Mouse (Mus musculus): Measurements from ENCODE around the gene Ubl5. TPM values are rescaled to one million over a fixed set of nuclear protein-coding genes. Genes with fewer than 3 reads are reported as not detected.
A peak's percentile ranks its signal among the peaks of the same experiment; 100 is the strongest.

Gene Ubl5
- polyA plus RNA-seq, 1 experiment from 2014 or later = 285 TPM

GRCm38 (mm10) chr9:20641501-20641900, 1.2 kb upstream of the Ubl5 start:
- H3K36me3 ChIP-seq = peaks cover 32% of the 10 kb centered on the region
- H3K4me1 ChIP-seq = peaks cover 24% of the 10 kb centered on the region
- no peaks in the 10 kb centered on the region for H3K9me3 ChIP-seq
- WGBS = 25% methylated on average over 6 of the region's 6 CpGs
- DNase-seq (ENCODE audit: low spot score) = no peak
- peak overlapping the region; percentile 93 for H3K27ac ChIP-seq
- peak overlapping the region; percentile 93 for H3K4me3 ChIP-seq
- H3K27me3 ChIP-seq (ENCODE audit: insufficient read depth, poor library complexity, severe bottlenecking) = no peaks in the 10 kb centered on the region

DNA sequence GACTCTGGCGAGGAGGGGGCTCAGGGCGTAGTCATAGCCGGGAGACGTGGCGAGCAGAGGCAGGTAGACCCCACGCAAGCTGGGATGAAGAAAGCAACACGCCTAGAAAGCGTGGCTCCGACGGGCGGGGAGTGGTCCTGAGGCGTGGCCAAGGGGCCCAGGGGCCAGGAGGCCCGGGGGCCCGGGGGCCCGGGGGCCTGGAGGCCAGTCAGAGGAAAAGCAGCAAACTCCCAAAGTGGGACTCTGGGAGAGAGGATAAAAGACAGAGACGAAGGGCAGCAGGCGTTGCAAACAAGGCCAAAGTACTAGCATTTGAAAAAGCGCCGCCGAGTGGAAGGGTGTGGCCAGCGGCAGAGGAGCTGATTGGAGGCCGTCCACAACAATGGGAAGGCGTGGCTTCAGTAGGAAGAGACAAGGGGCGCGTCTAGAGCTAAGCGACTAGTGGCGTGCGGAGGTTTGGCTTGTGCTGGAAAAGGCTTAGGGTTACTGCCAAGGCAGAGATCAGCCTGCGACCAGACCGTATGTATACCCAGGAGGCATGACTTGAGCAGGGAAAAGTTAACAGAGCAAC, 303 bp downstream of the Ubl5 start:
- Histone ChIP-seq H3K36me3 (peaks cover 28% of the 10 kb centered on the region), H3K9me3 (no peaks in the 10 kb centered on the region), H3K27ac (peak overlapping the region; percentile 93), H3K27me3 (ENCODE audit: insufficient read depth, poor library complexity, severe bottlenecking) (no peaks in the 10 kb centered on the region), H3K4me3 (peak overlapping the region; percentile 93), H3K4me1 (peaks cover 24% of the 10 kb centered on the region)
- peak; percentile 96 for DNase-seq (ENCODE audit: low spot score)
- 0% methylated on average over 30 of the region's 30 CpGs for WGBS

DNA sequence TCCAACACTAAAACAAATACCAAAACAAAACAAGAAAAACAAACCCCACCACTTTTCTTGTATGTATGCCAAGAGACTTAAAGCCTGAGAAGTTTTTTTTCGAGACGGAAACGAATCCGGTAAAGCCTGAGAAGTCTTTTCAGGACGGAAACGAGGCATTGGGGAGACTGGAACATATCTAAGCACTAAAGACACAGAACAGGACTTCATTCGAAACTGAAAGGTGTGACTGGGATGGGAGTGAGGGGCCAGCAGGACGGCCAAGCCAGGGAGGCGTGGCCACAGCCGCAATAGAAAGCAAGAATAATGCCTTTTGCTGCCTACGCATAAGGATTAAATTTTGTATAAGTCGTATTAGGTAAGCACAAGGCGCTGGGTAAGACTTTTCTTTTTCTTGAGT, 1.1 kb downstream of the Ubl5 start:
- Histone ChIP-seq H3K9me3 (no peaks in the 10 kb centered on the region), H3K4me3 (peak overlapping the region; percentile 93), H3K27me3 (ENCODE audit: insufficient read depth, poor library complexity, severe bottlenecking) (no peaks in the 10 kb centered on the region), H3K36me3 (peaks cover 28% of the 10 kb centered on the region), H3K4me1 (peaks cover 18% of the 10 kb centered on the region), H3K27ac (peak overlapping the region; percentile 93)
- DNase-seq (ENCODE audit: low spot score) = no peak
- WGBS = 6% methylated on average over 13 of the region's 13 CpGs

- Histone ChIP-seq H3K9me3 (no peaks in the 10 kb centered on the region), H3K36me3 (peaks cover 26% of the 10 kb centered on the region), H3K27ac (peak within 1 kb of the TSS; percentile 93), H3K4me3 (peak within 1 kb of the TSS; percentile 93), H3K27me3 (ENCODE audit: insufficient read depth, poor library complexity, severe bottlenecking) (no peaks in the 10 kb centered on the region), H3K4me1 (peaks cover 16% of the 10 kb centered on the region)
- peak; percentile 90 for DNase-seq (ENCODE audit: low spot score)
- WGBS = under 1% methylated on average over 43 of the region's 43 CpGs
Observed at GRCm38 (mm10) chr9:20644360-20645081, 1.8 kb downstream of the Ubl5 start, which contains the start of gene Fbxl12. Gene Fbxl12 (minus strand): TSS chr9:20644767.

GRCm38 (mm10) chr9:20645121-20645520, 2.4 kb downstream of the Ubl5 start:
- H3K27me3 ChIP-seq (ENCODE audit: insufficient read depth, poor library complexity, severe bottlenecking) = no peaks in the 10 kb centered on the region
- DNase-seq (ENCODE audit: low spot score) = no peak
- H3K4me1 ChIP-seq = peaks cover 16% of the 10 kb centered on the region
- peak overlapping the region; percentile 93 for H3K4me3 ChIP-seq
- H3K36me3 ChIP-seq = peaks cover 26% of the 10 kb centered on the region
- WGBS = 4% methylated on average over 17 of the region's 17 CpGs
- no peaks in the 10 kb centered on the region for H3K9me3 ChIP-seq
- H3K27ac ChIP-seq = peak overlapping the region; percentile 93

- Histone ChIP-seq H3K36me3 (peaks cover 52% of the 10 kb centered on the region), H3K27ac (peak within 1 kb of the TSS; percentile 92), H3K9me3 (no peaks in the 10 kb centered on the region), H3K27me3 (ENCODE audit: insufficient read depth, poor library complexity, severe bottlenecking) (no peaks in the 10 kb centered on the region), H3K4me3 (peak within 1 kb of the TSS; percentile 98), H3K4me1 (peaks cover 21% of the 10 kb centered on the region)
- peak; percentile 100 for DNase-seq (ENCODE audit: low spot score)
- under 1% methylated on average over 45 of the region's 45 CpGs for WGBS
Observed at GRCm38 (mm10) chr9:20651602-20652259, 9.1 kb downstream of the Ubl5 start, which contains the start of gene Pin1. Gene Pin1 (plus strand): TSS chr9:20652095.

DNA sequence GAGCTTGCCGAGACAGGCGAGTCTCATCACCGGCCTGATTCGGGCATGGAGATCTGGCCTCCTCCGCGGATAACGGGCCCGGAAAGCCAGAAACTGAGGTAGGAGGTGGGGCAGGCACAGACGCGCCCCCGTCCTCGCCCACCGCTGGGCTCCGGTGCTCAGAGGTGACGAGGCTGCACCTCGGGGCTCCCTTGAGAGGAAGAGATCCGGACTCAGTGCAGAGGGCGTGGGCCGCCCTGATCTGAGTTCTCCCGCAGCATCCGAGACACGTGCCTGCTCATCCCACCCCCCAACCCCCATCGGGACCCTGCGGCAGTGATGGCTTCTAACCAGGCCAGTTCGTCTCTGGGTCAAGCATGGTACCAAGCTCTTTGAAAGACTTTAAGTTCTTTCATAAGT, 9.6 kb downstream of the Ubl5 start:
- H3K27ac ChIP-seq = peak overlapping the region; percentile 92

DNA sequence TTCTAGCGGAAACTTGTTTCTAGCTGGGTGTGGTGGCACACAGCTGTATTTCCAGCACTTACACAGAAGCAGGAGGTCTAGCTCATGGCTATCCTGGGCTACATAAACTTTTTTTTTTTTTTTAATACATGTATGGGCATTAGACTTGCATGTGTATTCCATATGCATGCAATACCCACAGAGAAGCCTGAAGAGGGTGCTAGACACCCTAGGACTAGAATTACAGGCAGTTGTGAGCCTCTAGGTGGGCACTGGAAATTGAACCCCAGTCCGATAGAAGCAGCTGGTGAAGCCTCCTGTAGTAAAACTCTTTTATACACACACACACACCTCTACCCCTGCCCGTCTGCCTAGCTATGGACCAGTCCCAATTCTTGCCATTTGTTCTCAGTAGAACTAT, 11.2 kb downstream of the Ubl5 start:
- H3K9me3 ChIP-seq = no peaks in the 10 kb centered on the region
- peaks cover 29% of the 10 kb centered on the region for H3K4me1 ChIP-seq
- peaks cover 57% of the 10 kb centered on the region for H3K36me3 ChIP-seq
- no peak for DNase-seq (ENCODE audit: low spot score)
- no peak overlapping the region for H3K4me3 ChIP-seq
- H3K27me3 ChIP-seq (ENCODE audit: insufficient read depth, poor library complexity, severe bottlenecking) = no peaks in the 10 kb centered on the region
- H3K27ac ChIP-seq = no peak overlapping the region
- 89% methylated on average over 3 of the region's 3 CpGs for WGBS

More for the DNA sequence above, 9.6 kb downstream of the Ubl5 start:
- H3K36me3 ChIP-seq = peaks cover 54% of the 10 kb centered on the region
- no peaks in the 10 kb centered on the region for H3K27me3 ChIP-seq (ENCODE audit: insufficient read depth, poor library complexity, severe bottlenecking)
- H3K4me3 ChIP-seq = peak overlapping the region; percentile 98
- peaks cover 23% of the 10 kb centered on the region for H3K4me1 ChIP-seq
- DNase-seq (ENCODE audit: low spot score) = no peak
- no peaks in the 10 kb centered on the region for H3K9me3 ChIP-seq
- WGBS = under 1% methylated on average over 25 of the region's 25 CpGs

DNA sequence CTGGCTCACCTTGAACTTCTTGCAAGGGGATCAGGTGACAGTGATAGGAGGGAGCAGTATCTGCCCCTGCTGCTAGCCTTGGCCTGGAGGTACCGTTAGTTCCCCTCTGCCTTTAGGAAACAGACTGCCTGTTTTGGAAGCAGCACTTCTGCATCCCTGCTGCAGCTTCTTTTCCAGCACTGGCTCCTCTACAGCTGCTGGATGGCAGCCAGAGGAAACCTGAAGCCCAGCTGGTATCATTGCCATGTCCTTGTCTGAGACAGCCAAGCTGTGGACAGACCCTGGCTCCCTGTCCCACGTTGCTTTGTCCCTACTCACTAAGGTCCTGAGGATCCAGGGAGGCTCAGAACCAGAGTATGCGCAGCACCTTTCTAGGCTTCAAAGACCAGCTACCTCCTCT, 14.9 kb downstream of the Ubl5 start:
- no peak overlapping the region for H3K4me3 ChIP-seq
- peaks cover 88% of the 10 kb centered on the region for H3K36me3 ChIP-seq
- H3K27ac ChIP-seq = no peak overlapping the region
- H3K4me1 ChIP-seq = peaks cover 19% of the 10 kb centered on the region
- no peaks in the 10 kb centered on the region for H3K27me3 ChIP-seq (ENCODE audit: insufficient read depth, poor library complexity, severe bottlenecking)
- no peak for DNase-seq (ENCODE audit: low spot score)
- 88% methylated on average over 3 of the region's 3 CpGs for WGBS
- no peaks in the 10 kb centered on the region for H3K9me3 ChIP-seq

DNA sequence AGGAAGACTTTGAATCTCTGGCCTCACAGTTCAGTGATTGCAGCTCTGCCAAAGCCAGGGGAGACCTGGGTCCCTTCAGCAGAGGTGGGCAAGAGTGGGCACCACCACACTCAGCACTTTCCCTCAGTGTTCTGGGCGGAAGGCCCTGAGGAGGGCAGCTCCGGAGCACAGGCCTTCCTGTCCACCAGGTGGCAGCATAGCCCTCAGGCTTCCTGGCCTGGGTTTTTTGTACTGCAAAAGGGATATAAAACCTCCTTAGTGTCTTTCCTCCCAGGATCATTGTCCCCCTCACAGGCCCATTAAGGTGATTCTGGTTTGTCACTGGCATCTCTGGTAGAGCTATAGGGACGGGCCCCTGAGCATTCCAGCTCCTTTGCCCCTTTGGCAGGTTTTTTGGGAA, 19.6 kb downstream of the Ubl5 start:
- no peaks in the 10 kb centered on the region for H3K27me3 ChIP-seq (ENCODE audit: insufficient read depth, poor library complexity, severe bottlenecking)
- H3K27ac ChIP-seq = no peak overlapping the region
- H3K9me3 ChIP-seq = no peaks in the 10 kb centered on the region
- H3K36me3 ChIP-seq = peaks cover 74% of the 10 kb centered on the region
- WGBS = 57% methylated on average over 3 of the region's 3 CpGs
- DNase-seq (ENCODE audit: low spot score) = no peak
- H3K4me3 ChIP-seq = no peak overlapping the region
- peaks cover 16% of the 10 kb centered on the region; the same call in 1 of the 2 replicates for H3K4me1 ChIP-seq

DNA sequence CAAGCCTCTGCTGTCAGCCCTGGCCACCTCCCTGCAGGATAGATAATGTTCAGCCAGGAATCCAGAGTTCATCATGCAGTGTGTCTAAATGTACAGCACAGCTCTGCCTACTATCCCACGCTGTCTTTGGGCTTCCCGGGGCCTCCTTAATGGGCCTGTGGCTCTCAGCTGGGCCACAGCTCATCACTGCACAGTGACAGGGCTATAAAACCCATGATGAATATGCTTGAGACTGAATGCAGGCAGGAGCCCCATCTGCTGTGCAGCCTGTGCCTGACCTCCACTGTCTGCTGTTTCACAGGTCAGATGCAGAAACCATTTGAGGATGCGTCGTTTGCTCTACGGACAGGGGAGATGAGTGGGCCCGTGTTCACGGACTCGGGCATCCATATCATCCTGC, 20.2 kb downstream of the Ubl5 start:
- peaks cover 69% of the 10 kb centered on the region for H3K36me3 ChIP-seq

DNA sequence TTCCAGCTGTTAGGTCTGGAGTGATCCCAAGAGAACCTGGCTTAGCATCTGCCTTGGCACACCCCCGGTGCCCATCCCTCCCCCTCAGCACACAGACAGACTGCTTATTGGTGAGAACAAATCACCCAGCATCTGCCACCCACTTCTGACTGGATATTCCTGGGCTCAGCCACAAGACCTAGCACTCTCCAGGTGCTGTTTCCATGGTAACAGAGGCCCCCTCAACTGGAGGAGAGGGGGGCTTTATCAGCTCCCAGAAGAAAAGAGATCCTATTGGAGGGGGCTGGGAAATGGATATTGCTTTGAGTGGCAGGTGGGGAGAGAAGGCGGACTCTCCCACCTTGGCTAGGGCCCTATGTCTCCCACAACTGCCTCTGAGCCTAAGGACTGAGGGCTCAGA, 21.3 kb downstream of the Ubl5 start:
- peaks cover 11% of the 10 kb centered on the region; the same call in 1 of the 2 replicates for H3K4me1 ChIP-seq
- H3K4me3 ChIP-seq = no peak overlapping the region
- WGBS = 94% methylated on average over 2 of the region's 2 CpGs
- H3K9me3 ChIP-seq = no peaks in the 10 kb centered on the region
- H3K27me3 ChIP-seq (ENCODE audit: insufficient read depth, poor library complexity, severe bottlenecking) = no peaks in the 10 kb centered on the region
- H3K27ac ChIP-seq = no peak overlapping the region
- DNase-seq (ENCODE audit: low spot score) = no peak
- H3K36me3 ChIP-seq = peaks cover 59% of the 10 kb centered on the region

More for the DNA sequence above, 20.2 kb downstream of the Ubl5 start:
- Histone ChIP-seq H3K27ac (no peak overlapping the region), H3K4me3 (no peak overlapping the region), H3K27me3 (ENCODE audit: insufficient read depth, poor library complexity, severe bottlenecking) (no peaks in the 10 kb centered on the region), H3K9me3 (no peaks in the 10 kb centered on the region), H3K4me1 (peaks cover 11% of the 10 kb centered on the region; the same call in 1 of the 2 replicates)
- WGBS = 97% methylated on average over 8 of the region's 8 CpGs
- no peak for DNase-seq (ENCODE audit: low spot score)

DNA sequence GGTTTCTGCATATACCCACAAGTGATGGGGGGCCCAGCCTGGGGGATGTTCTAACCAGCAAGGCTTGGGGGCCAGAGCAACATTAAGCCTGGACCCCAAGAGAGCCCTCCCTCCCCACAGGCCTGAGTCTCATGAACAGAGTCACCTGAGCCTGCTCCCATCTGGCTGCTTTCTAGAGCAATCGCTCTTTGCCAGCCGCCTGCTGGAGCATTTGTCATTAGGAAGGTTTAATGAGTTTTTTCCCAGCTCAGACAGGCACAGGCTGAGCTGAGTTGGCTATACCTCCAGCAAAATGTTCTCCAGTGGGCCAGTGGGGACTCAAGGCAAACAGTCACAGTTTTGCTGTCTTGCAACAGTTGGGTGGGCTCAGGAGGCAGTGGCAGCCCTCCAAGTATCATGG, 21.7 kb downstream of the Ubl5 start:
- Histone ChIP-seq H3K36me3 (peaks cover 55% of the 10 kb centered on the region), H3K27ac (no peak overlapping the region), H3K4me1 (peaks cover 11% of the 10 kb centered on the region; the same call in 1 of the 2 replicates), H3K9me3 (no peaks in the 10 kb centered on the region), H3K27me3 (ENCODE audit: insufficient read depth, poor library complexity, severe bottlenecking) (no peaks in the 10 kb centered on the region), H3K4me3 (no peak overlapping the region)
- DNase-seq (ENCODE audit: low spot score) = no peak
- 92% methylated on average over 2 of the region's 2 CpGs for WGBS

All from heart, embryonic 10.5 days (tissue).